Mouse (Mus musculus) macrophage (primary cell): ENCODE results near the gene Nfam1. TPM values are rescaled to one million over a fixed set of nuclear protein-coding genes. Genes with fewer than 3 reads are reported as not detected.

Experiments
- H3K27ac ChIP-seq: fragments of 350-480 bp; formaldehyde crosslinking; 2 replicates; pipeline ENCODE4 v1.9.0; 2021
- H3K36me3 ChIP-seq: fragments of 350-480 bp; formaldehyde crosslinking; 2 replicates; pipeline ENCODE4 v1.9.0; 2021; ENCODE audit errors: inconsistent target
- H3K4me3 ChIP-seq: fragments of 350-480 bp; formaldehyde crosslinking; 2 replicates; pipeline ENCODE4 v1.9.0; 2021; ENCODE audit errors: inconsistent target
- H3K79me2 ChIP-seq: fragments of 350-480 bp; formaldehyde crosslinking; 2 replicates; pipeline ENCODE4 v1.9.0; 2021; ENCODE audit errors: inconsistent target
- WGBS: methylation state at CpG from one replicate; pipeline ENCODE4 v1.1.7; 2026; ENCODE audit warnings: inconsistent platforms; ENCODE audit not compliant: missing documents; 5-methylcytosine and 5-hydroxymethylcytosine counted together
- polyA plus RNA-seq: library from polyadenylated mRNA; stranded (reverse); fragments of 250-400 nt; gene quantifications from 3 replicates; pipeline ENCODE4 v1.2.4, GENCODE M21; 2018; ENCODE audit warnings: inconsistent platforms

Nfam1 gene
- polyA plus RNA-seq, 1 experiment from 2014 or later: 57.7 TPM

DNA sequence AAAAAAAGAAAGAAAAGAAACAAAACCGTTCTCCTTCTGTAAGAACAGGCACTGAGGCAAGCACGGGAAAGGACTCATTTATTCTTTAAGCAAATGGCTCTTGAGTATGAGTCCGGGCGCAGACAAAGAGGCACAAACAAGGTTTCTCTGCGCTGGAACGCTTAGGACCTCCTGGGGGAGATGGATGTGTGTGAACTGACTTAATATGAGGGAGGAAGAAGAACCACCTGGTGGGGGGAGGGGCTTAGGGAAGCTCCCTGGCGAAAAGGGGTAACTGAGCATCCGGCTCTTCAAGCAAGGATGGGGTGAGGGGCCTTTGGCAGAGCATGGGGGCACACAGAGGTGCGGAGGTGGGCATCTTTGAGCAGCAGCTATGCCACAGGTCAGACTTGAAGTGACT, 40.2 kb downstream of the Nfam1 start:
- H3K36me3 ChIP-seq: 0 out of 2 replicates have a peak, but pooled peaks cover 3% of the 10 kb centered on the region
- H3K4me3 ChIP-seq: no peak overlapping the region
- H3K27ac ChIP-seq: no peak overlapping the region
- H3K79me2 ChIP-seq: no peaks in the 10 kb centered on the region
- 86% methylated on average over 9 of the region's 9 CpGs for WGBS

DNA sequence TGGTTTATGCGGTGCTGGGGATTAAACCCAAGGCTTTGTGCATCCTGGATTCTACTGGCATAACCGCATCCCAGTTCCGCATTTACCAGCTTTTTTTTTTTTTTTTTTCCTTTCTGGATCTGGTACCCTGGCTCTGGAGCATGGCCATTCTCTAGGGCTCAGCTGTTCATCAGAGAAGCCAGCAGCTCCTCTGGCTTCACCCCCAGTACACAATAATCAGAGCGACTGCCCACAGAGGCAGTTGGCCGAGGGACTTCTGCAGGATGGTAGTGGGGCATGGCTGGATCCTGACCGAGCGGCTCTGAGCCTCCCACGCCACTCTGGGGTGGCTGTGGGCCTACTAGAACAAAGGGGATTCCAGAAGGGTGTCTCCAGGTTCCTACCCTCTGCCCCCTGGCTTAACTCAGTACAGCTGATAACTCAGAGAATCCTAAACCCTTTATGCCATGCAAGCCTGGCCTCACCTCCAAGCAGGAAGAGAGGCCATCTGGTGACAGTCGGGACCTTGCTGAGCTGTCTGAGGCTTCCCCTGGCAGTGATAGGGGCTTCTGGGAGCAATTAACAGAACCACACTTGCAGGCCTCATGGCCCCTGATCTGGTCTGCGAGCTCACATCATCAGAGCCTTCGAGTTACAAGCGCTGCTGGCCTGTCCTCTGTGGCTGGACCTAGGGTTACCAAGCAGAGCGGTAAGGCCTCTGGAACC, 40.9 kb downstream of the Nfam1 start:
- no peak overlapping the region for H3K27ac ChIP-seq
- H3K79me2 ChIP-seq: no peaks in the 10 kb centered on the region
- 88% methylated on average over 13 of the region's 13 CpGs for WGBS
- no peak overlapping the region for H3K4me3 ChIP-seq
- H3K36me3 ChIP-seq: no peaks in the 10 kb centered on the region

DNA sequence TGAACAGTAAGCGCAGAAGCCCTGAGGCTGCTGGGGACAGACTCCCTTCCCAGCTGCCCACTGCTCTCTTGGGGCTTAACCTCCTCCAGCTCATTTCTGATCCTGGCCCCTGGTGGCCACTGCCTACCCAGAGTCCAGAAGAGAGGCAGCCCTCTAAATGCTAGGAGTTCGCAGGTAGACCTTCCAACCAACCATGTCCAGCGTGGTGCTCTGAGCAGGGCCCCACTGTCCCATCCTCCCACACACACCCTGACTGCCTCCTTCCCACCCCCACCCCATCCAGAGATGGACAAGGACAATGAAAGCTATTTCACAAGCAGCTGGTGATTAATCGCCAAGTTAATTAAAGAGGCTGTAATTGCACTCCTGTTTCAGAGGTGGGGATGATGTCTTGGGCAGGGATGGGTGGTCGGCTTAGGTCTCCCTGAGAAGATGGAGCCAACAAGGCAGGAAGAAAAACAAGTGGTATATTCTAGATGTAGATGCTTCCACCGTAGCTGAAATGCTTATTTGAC, 43.9 kb downstream of the Nfam1 start:
- WGBS: 88% methylated on average over 6 of the region's 6 CpGs
- Histone ChIP-seq H3K4me3 (no peak overlapping the region), H3K79me2 (no peaks in the 10 kb centered on the region), H3K36me3 (no peaks in the 10 kb centered on the region), H3K27ac (no peak overlapping the region)

DNA sequence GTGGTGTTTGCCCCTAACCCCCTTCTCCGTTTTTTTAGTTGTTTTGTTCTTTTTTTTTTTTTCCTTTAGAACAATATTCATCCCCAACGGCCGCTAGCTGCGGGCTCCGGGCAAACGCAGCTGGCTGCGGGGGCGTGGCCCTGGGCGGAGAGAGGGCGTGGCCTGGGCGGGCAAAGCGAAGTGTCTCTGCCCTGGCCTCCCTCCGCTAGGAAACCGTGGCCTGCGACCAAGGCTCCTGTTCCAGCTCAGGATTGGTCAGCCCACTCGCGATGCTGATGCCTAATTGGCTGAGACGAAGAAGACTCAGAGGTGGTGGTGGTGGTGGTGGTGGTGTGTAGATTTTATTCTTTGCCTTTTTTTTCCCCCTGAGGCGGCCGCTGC, 45.4 kb downstream of the Nfam1 start, which contains the start of gene Tcf20:
Gene Tcf20, minus strand, starts transcription at position 141 of the 381 bp plus-strand sequence.
- 0% methylated on average over 18 of the region's 20 CpGs for WGBS
- Histone ChIP-seq H3K4me3 (peak within 1 kb of the TSS; percentile 22; the same call in 1 of the 2 replicates), H3K36me3 (no peaks in the 10 kb centered on the region), H3K79me2 (no peaks in the 10 kb centered on the region), H3K27ac (no peak within 1 kb of the TSS)

DNA sequence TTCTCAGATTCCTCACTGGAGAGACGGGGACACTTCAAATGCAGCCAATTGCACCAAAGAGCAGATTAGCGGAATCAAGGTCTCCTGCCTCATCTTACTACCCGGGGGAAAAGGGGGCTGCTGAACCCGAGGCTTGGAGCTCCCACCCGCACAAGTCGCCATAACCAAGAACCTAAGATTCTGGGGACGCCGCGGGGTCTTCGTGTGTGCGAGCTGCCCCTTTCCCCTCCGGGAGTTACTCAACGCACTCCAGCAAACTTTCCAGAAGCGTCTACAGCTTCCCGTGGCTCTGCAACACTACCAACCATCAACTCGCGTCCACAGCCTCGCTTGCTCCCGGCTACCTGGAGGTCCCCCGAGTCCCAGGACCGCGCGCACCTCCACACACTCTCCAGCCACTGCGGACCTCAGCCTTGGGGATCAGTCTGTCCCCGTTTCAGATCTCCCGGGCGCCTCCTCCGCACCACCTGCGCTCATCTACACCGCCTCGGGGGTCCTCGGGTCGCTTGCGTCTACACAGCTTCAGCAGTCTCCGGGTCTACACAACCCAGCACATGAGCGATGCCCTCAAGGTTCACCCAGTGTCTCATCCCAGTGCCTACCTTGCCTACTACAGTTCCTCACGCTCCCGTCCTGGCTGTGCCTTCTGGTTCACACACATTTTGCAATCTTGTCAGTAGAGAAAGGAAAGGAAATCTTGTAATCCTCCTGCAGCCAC, 45.9 kb downstream of the Nfam1 start:
- no peaks in the 10 kb centered on the region for H3K79me2 ChIP-seq
- H3K27ac ChIP-seq: no peak overlapping the region
- WGBS: 6% methylated on average over 38 of the region's 38 CpGs
- H3K4me3 ChIP-seq: peak overlapping the region; percentile 22; the same call in 1 of the 2 replicates
- no peaks in the 10 kb centered on the region for H3K36me3 ChIP-seq

DNA sequence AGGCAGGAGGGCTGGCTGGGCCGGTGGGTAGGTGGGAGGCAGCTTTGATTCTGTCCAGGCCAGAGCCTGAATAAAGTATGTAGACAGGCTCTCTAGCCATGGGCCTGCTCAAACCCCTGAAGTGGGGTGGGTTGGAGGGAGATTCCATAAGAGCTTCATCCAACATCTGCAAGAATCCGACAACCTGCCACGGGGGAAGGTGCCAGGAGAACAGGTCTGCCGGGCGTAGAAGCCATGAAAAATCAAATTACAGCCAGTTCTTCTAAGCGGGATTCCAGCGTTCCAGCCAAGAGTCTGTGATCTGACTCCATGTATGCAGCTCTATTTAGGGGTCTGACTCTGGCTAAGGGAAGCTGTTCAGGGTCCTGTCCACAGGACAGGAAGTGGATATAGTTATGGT, 48.5 kb downstream of the Nfam1 start:
- Histone ChIP-seq H3K36me3 (no peaks in the 10 kb centered on the region), H3K4me3 (no peak overlapping the region), H3K27ac (no peak overlapping the region), H3K79me2 (no peaks in the 10 kb centered on the region)
- WGBS: 98% methylated on average over 7 of the region's 7 CpGs

DNA sequence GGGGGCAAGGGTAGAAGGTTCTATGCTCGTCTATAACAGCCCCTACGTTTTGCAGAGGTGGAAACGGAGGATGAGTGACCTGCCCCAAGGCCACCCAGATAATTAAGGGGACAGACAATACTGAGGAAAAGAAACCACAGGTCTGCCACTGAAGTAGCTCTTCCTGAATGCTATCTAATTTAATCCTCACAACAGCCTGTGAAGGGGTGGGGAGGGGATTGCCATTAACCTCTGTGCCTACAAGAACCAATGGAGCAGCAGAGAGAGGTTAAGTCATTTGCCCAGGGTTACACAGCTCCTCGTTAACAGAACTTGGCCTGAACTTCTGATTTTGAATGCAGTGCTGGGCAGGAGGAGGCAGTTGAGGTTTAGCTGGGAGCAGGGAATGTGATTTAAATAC, 49.0 kb downstream of the Nfam1 start:
- no peak overlapping the region for H3K4me3 ChIP-seq
- no peak overlapping the region for H3K27ac ChIP-seq
- H3K79me2 ChIP-seq: no peaks in the 10 kb centered on the region
- H3K36me3 ChIP-seq: no peaks in the 10 kb centered on the region
- WGBS: 71% methylated on average over 4 of the region's 4 CpGs

DNA sequence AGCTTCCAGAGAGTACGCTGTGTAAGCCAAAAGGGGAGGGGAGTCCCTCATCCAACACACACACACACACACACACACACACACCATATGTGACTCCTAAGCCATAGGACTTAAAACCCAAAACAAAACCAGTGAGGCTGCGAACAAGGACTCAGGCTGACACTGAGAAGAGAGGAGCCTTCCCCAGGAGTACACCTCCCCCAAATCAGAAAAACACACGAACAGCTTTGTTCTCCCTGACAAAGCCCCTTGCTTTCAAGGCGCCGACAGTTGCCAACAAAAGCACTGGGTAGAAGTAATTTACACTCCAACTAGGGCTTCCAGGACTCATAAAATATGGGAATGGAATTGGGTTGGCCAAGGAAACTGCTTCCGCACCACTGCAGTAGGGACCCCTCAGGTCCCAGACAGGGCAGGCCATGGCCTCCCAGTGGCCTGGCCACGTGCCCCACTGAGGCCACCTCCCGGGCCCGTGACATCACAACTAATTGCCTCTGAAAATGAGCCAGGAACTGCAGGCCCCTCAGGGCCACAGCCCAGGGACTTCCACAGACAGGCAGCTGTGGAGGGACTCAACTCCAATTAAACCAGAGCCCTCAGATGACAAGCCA, 49.6 kb downstream of the Nfam1 start:
- Histone ChIP-seq H3K79me2 (no peaks in the 10 kb centered on the region), H3K27ac (no peak overlapping the region), H3K36me3 (no peaks in the 10 kb centered on the region), H3K4me3 (no peak overlapping the region)
- 86% methylated on average over 9 of the region's 9 CpGs for WGBS

DNA sequence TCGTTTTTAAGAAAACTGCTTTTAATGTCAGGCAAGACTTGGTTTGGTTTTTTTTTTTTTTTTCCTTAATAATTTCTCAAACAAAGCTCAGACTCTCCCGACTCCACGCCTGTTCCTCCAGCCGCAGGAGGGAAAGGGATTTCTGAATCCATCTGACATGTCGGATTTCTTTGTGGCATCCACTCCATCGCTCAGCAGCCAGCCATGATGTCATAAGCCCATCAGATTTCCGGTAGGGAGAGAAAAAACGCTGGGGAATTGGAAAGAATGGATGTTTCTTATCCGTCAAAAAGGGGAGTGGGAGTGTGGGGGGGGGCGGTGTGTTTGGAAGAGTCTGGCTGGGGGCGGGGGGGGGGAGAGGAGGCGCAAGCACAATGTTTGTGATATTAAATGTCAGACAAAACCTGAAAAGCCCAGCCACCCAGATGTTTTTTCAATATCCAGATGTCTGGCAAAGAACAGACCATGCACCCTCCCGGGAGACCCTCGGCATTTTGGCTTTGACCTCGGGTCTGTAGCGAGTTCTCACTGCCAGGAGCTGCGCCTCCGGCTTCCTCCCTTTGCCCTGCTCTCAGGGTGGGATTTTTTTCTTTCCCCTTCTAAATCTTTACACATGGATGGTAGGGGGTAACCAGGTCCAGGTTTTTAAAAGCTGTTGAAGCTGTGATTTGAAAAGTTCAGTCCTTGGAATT, 50.2 kb downstream of the Nfam1 start:
- Histone ChIP-seq H3K27ac (no peak overlapping the region), H3K4me3 (no peak overlapping the region), H3K36me3 (no peaks in the 10 kb centered on the region), H3K79me2 (no peaks in the 10 kb centered on the region)
- 78% methylated on average over 18 of the region's 18 CpGs for WGBS

DNA sequence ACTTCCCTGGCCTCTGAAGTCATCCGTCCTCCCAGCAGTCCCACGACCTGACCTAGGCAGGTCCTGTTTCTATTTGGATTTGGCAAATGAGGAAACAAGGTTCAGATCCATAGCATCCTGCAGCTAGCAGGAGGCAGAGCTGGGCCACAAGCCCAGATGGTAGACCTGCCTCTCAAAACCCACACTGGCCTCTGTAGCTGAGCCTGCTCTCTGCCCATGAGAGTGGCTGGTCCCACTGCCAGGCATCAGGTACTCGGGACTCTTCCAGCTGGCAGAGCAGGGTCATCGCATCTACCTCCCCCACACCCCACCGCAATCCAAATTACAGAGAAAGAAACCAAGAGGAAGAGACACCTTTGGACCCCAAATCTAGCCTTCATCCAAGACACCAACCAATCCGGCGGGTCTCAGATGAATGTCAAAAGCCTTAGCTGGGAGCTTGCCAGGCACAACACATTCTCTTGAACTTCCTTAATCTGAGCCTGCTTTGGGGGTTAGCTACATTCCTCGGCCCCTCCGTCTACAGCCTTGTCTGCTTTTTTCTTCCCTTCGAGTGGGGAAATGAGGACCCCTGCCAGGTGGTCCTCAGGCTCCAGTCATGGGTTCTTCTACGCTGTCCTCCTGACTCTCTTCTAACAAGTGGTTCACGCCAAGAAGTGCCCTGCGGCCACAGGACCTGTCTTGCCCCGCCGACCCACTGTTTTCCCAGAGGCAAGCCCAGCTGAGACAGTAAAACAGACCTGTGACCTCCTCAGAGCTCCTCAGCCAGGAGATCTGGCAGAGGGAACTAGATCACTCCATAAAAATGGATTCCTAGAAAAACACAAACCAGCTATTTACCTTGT, 51.2 kb downstream of the Nfam1 start:
- Histone ChIP-seq H3K79me2 (no peaks in the 10 kb centered on the region), H3K27ac (no peak overlapping the region), H3K36me3 (no peaks in the 10 kb centered on the region), H3K4me3 (no peak overlapping the region)
- 43% methylated on average over 15 of the region's 15 CpGs for WGBS

DNA sequence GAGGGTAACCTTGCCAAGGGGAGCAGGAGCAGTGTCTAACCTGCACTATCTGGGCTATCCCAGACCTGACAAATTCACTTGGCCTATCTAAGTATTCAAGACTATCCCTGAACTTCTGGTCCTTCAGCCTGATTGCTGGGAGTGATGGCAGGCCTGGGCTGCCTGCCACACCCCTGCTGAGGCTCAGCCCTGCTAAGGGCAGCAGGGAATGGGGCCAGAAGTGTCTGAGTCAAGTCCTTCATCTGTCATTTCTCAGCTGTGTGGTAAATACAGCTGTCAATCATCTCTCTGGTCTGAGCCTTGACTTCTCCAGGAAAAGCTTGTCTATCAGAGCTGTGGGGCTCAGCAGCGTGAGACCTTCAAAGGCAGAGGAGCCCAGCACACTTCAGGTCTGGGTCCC, 53.6 kb downstream of the Nfam1 start:
- Histone ChIP-seq H3K4me3 (no peak overlapping the region), H3K27ac (no peak overlapping the region), H3K79me2 (no peaks in the 10 kb centered on the region), H3K36me3 (no peaks in the 10 kb centered on the region)
- 100% methylated on average over 1 of the region's 1 CpGs for WGBS

DNA sequence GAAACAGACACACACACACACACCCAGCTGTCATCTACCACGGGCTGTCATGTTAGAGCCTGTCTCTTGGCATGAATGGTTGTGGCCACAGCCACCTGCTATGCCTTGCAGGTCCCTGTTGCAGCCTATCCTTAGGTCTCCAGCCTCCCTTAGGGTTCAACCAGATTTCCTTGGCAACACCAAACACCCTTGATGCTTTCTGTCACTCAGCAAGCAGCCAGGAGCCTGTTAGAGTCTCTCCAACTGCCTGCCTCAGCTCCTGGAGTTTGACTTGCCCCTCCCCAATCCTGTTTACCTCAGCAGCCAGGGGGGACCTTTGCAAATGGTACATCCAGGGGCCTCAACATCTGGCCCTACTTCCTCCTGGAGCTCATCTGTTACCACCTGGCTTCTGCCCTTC, 58.6 kb downstream of the Nfam1 start:
- no peaks in the 10 kb centered on the region for H3K79me2 ChIP-seq
- no peak overlapping the region for H3K4me3 ChIP-seq
- H3K27ac ChIP-seq: no peak overlapping the region
- H3K36me3 ChIP-seq: no peaks in the 10 kb centered on the region
- 43% methylated on average over 1 of the region's 1 CpGs for WGBS

DNA sequence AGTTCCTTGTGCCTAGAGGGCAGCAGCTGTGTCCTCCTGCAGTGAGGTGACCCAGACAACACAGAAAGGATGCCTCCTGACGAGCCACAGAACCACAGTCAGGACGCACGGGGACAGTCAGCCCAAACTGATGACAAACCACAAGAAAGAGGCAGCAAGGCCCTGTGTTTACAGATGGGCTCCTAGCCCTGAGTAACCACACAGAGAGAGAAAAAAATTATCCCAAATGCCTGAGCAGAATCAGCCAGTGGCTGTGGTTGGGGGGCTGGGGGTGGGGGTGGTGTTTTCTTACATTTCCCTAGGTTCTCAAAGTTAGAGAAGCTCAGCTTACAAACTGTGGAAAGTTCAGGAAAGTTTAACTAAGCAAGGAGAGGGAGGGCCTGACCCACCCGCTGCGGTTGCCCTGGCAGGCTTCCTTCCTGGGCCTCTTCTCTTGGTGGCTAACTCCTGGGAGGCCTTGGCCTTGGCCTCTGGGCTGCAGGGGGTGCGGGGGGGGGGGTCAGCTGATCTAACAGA, 63.8 kb downstream of the Nfam1 start:
- 41% methylated on average over 6 of the region's 6 CpGs for WGBS
- Histone ChIP-seq H3K27ac (no peak overlapping the region), H3K79me2 (no peaks in the 10 kb centered on the region), H3K4me3 (no peak overlapping the region), H3K36me3 (no peaks in the 10 kb centered on the region)

DNA sequence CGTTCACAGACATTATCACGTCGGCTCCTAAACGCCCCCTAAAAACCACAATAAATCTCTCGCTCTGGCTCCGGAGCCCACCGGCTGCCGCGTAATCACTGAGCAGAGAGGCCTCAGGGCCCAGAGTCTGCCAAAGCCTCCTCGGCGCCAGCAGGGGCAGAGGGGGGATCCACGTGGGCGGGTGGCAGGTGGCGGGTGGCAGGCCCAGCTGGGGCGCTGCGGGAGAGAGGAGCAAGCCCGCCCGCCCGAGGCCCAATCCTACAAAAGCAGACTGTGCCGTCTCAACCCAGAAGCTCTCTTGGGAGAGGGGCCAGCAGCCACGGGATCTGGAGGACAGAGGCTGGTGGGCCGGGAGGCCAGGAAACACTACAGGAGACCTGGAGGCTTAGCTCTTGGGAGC, 64.7 kb downstream of the Nfam1 start:
- no peaks in the 10 kb centered on the region for H3K79me2 ChIP-seq
- WGBS: 40% methylated on average over 21 of the region's 22 CpGs
- H3K4me3 ChIP-seq: no peak overlapping the region
- no peak overlapping the region for H3K27ac ChIP-seq
- H3K36me3 ChIP-seq: no peaks in the 10 kb centered on the region
